Mouse (Mus musculus) spleen, postnatal 0 days (tissue): ENCODE results near the gene Cmtm2a. TPM values are rescaled to one million over a fixed set of nuclear protein-coding genes. Genes with fewer than 3 reads are reported as not detected.

ENCODE experiments used
- polyA plus RNA-seq: library from polyadenylated mRNA; unstranded; fragments of >200 nt; fragmentation: Nextera tagmentation; extraction: Ambion mirVana; gene quantifications from 2 replicates; pipeline ENCODE4 v1.2.1, GENCODE M21; 2015

Cmtm2a gene
- polyA plus RNA-seq = not detected in 2 replicates

DNA sequence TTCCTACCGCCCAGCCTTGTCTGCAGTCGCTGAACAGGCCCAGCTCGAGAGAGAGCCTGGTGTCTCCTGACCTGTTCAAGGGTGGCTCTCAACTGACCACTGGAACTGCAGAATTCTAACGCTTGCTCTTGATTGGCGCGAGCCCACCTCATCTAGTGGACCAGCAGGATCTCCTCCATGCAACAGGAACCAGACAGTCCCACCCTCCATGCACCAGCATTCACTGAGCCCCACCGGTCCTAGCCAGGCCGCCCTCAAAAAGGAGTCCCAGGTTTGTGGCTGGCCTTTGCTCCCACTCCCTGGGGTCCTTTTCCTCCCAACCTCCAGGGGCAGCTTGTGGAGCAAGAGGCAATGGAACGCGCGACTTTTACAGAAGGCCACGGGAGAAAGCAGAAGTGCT is at the start of gene Cmtm2a:
Gene Cmtm2a, minus strand, starts transcription at position 101 of the 400 bp plus-strand sequence.

DNA sequence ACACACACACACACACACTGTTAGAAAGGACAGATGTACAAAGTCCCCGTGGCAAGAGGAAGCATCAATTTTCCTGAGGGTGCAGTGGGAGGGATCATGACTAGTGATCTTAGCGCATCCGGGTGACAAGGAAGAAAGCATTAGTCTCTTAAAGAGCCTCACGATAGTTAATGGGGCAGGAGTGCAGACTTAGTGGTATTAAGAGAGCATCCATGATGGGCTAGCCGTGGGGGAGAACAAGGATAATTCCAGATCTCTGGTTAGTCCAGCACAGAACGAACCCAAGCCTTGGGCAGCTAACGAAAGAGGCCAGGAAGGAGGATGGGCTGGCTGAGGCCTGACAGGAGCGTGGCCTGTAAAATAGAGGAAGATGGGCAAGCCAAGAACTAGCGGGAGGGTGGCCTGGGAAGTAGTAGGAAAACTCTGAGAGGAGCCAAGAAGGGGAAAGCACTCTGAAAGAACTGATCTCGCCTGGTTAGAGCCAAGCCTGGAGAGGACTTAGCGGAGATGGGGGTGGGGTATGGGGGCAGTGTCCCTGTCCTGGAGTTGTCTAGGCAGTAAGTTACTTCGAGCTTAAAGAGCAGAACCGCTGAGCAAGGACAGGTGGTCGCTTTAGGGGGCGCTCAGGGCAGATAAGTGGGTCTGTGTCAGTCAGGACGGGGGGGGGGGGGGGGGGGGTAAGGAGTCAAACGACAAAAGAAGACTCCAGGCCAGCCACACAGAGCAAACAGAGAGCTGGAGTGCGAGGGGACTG is 46.4 kb upstream of the Cmtm2a start, which contains the start of gene Cmtm3:
Gene Cmtm3, plus strand, starts transcription at position 182 of the 754 bp plus-strand sequence.

DNA sequence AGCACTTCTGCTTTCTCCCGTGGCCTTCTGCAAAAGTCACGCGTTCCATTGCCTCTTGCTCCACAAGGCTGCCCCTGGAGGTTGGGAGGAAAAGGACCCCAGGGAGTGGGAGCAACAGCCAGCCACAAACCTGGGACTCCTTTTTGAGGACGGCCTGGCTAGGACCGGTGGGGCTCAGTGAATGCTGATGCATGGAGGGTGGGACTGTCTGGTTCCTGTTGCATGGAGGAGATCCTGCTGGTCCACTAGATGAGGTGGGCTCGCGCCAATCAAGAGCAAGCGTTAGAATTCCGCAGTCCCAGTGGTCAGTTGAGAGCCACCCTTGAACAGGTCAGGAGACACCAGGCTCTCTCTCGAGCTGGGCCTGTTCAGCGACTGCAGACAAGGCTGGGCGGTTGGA is 28.9 kb upstream of the Cmtm2a start, which contains the start of gene Cmtm2b:
Gene Cmtm2b, plus strand, starts transcription at position 301 of the 400 bp plus-strand sequence.

DNA sequence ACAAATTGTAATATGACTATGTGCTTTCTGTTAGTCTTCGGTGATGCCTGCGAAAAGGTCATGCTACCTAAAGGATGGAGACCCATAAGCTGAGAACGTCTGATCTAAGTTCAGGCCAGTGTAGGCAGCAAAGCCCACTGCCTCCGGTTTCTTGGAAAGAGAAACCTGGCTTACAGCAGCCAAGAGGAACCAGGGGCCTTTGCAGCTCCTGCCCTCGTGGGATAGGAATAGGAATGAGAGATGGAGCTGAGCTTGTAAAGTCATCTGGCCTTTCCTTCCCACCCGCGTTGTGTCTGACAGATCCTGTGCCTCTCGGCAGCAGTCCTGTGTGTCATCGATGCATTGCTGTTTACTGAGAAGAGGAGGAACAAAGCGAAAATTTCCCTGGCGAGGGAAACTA is 28.3 kb upstream of the Cmtm2a start, which contains the start of gene Gm11020:
Gene Gm11020, plus strand, starts transcription at position 301 of the 400 bp plus-strand sequence.

DNA sequence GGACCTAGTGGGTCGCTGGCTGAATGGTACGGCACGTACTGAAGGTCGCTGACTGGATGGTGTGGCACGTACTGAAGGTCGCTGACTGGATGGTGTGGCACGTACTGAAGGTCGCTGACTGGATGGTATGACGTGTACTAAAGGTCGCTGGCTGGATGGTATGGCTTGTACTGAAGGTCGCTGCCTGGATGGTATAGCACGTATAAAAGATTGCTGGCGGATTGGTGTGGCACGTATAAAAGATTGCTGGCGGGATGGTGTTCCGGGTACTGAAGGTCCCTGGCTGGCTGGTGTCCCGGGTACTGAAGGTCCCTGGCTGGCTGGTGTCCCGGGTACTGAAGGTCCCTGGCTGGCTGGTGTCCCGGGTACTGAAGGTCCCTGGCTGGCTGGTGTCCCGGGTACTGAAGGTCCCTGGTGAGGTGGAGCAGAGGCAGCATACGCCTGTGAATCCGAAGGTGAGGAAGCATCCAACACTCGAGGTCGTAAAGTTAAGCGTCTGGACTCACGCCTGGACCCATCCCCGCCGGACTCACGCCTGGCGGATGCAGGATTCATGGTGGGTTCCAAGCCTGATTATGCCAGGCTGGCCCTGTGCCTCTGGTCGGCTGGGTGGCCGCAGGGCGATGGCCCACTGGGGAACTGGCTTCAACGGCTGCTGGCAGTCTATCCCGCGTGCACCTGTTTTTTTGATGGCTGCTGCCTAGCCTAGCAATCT is 16.6 kb upstream of the Cmtm2a start, which contains the start of the genes Gm45711 and Cmtm1:
Gene Gm45711, minus strand, starts transcription at position 641 of the 715 bp plus-strand sequence.
Gene Cmtm1, minus strand, starts transcription at position 705 of the 715 bp plus-strand sequence.

DNA sequence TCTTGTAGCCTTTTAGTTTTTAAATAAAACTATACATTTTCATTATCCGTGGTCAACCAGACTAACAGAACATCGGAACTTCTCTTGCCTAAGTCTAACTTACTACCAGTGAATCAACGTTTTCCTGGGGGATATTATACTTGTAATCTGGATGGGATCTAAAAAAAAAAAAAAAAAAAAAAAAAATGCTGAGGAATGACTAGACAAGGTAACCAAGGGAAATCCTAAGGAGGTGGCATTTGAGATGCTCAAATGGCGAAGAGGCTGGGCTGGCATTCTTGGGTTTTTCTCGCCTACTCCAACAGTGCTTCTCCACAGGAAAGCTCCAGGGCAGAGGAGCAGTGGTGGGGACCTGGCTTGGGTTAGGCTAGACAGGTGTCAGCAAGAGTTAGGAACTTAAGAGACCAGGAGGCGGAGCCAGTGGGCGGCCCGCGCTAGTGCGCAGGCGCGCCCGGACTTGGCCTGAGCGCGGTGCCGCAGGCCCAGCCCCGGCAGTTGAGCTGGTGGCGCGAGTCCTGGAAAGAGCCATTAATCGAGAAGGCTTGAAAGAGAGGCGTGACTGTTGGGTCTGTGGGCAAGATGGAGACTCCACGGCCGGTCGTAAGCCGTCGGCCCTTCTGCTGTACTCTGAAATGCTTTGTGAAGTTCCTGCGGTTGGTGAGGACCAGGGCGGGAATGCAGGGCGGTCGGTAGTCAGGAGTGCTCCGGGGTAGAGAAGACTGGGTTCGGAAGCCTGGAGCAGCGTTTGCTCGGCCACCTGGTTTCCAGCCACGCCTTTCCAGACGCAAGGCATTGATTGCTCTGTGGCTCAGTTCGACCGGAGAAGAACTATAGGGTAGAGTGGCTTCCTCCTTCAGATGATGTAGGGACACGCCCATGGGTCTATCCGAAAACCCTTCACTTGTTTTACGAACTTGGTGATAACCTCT is 42.3 kb downstream of the Cmtm2a start, which contains the start of gene Cklf:
Gene Cklf, plus strand, starts transcription at position 423 of the 929 bp plus-strand sequence.

DNA sequence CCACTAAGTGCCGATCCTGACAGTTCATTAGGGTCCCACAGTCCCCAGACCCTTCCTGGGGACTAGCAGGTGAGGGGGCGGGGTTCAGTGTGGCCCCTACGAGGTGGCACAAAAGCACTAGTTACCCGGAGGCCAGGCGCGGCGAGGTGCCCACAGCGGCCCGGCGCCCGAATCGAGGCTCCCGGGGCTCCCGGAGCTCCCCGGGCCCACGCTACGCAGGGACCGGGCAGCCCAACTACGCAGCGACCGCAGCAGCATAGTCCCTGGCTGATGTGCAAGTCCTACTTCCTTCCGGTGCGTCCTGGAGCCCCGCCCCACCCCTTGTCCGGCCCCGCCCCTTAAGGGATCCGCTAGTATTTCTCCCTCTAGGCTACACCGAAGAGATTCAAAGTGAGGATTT is 44.7 kb downstream of the Cmtm2a start, which contains the start of gene Tk2:
Gene Tk2, minus strand, starts transcription at position 283 of the 400 bp plus-strand sequence.

Other genes starting within 250 kb of the Cmtm2a start
- gene Cdh5, start 191.6 kb downstream of the Cmtm2a start, polyA plus RNA-seq = 16.3 and 20.6 TPM in 2 replicates
- 0.35 and 0.40 TPM in 2 replicates for gene Bean1, start 122.7 kb downstream of the Cmtm2a start, polyA plus RNA-seq
- gene Tk2, start 44.6 kb downstream of the Cmtm2a start, polyA plus RNA-seq = 15.1 and 20.3 TPM in 2 replicates
- 40.6 and 41.4 TPM in 2 replicates for gene Cklf, start 42.3 kb downstream of the Cmtm2a start, polyA plus RNA-seq
- not detected in 2 replicates for gene Gm45711, start 16.9 kb upstream of the Cmtm2a start, polyA plus RNA-seq
- gene Cmtm1, start 17.0 kb upstream of the Cmtm2a start, polyA plus RNA-seq = not detected in 2 replicates
- not detected in 2 replicates for gene Gm11020, start 28.4 kb upstream of the Cmtm2a start, polyA plus RNA-seq
- not detected in 2 replicates for gene Cmtm2b, start 29.0 kb upstream of the Cmtm2a start, polyA plus RNA-seq
- gene Cmtm3, start 46.2 kb upstream of the Cmtm2a start, polyA plus RNA-seq = 44.0 and 60.1 TPM in 2 replicates
- 0.83 and 1.1 TPM in 2 replicates for gene Cmtm4, start 102.6 kb upstream of the Cmtm2a start, polyA plus RNA-seq
- gene Dync1li2, start 149.9 kb upstream of the Cmtm2a start, polyA plus RNA-seq = 18.4 and 21.2 TPM in 2 replicates
- gene Terb1, start 216.7 kb upstream of the Cmtm2a start, polyA plus RNA-seq = 0.05 and 0.06 TPM in 2 replicates
- gene Nae1, start 241.5 kb upstream of the Cmtm2a start, polyA plus RNA-seq = 40.8 and 41.6 TPM in 2 replicates
- gene Car7, start 241.5 kb upstream of the Cmtm2a start, polyA plus RNA-seq = 1.2 and 1.7 TPM in 2 replicates